Mouse (Mus musculus) layer of hippocampus, postnatal 10 days (tissue): ENCODE data around the gene Lhfp. TPM values are rescaled to one million over a fixed set of nuclear protein-coding genes. Genes with fewer than 3 reads are reported as not detected.
"Not testable (repeated sequence)": the region's sequence is repeated elsewhere in the genome, so short reads cannot be mapped to it uniquely, and the experiment has no call there.

Source experiments
- DNase-seq, 2 experiments: peaks; one replicate each; pipeline ENCODE4 v3.0.0; 2021; ENCODE audit warnings: low spot score in 2 of 2
- total RNA-seq, 2 experiments: library from RNA; stranded (reverse); gene quantifications; 2 replicates each; pipeline ENCODE4 v1.2.3; 2021

Lhfp gene
- total RNA-seq, 2 experiments from 2014 or later, result 21.4 to 23.8 TPM

DNA sequence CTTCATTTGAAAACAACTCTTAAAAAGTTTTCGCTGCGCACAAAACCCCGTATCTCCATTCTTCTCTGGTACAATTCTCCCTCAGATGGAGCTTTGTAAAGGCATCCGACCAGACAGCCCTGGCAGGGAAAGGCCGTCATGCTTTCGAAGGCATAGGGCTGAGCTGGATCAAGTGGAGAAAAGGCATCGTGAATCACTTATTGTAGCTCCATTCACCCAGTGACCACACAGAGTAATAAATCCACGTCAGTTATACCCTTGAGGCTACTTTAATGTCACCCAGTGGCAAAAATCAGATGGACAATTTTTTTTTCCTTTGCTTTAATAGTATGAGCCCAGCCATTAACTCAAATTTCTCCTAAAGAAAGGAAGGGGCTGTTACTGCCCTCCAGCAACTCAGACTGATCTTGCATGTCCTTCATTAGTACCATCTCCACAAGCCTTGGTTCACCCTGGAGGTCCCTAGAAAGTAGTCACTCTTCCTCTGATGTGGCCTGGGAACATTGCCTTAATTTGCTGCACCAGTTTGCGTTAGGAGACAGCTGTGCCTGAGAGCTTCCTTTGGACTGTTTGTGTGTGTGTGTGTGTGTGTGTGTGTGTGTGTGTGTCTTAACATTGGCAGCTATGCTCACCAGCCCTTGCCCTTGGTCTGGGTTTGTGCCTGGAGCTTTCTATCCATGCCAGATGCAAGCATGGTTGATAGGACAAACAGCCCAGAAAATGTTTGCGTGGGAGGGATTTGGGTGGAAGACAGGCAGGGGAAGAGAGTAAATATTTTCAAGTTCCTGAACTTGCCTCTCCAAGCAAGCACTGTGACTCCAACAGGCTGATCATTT is 169.6 kb downstream of the Lhfp start:
- DNase-seq, result peak; percentile 23 to 30

DNA sequence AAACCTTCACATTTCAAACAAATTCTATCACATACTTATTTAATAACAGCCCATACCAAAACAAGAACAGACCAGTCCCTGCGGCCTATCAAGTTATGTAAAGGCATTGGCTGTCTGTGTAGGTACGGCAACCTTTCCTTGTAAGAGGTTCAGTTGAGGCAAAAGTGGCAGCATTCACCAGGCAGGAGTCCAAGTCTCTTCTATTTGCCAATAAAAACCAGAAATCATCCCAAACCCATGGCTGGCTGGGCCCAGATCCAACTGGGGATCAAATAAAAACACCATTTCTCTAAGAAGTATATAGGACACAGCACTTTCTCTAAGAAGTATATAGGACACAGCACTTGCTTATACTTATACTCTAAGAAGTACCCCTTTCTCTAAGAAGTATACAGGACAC is 171.3 kb downstream of the Lhfp start:
- DNase-seq, result no peak

DNA sequence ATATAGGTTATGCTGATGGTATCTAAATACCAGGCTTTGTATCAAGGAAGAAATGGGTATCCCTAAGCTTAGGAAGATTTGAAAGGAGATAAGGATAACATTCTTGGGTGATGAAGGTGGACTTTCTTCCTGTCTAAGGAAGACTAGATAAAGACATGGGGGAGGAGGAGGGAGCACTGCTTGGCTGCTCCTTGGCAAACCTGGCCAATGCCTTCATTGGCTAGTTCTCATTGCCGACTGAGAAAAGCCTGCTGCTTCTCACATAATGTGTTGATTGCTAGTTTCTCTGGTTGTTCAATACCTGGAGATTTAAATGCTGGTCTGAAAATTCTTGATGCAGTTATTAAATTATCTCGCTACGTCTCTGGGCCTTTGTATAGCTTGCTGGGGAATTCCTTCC is 172.0 kb downstream of the Lhfp start:
- DNase-seq, result no peak

DNA sequence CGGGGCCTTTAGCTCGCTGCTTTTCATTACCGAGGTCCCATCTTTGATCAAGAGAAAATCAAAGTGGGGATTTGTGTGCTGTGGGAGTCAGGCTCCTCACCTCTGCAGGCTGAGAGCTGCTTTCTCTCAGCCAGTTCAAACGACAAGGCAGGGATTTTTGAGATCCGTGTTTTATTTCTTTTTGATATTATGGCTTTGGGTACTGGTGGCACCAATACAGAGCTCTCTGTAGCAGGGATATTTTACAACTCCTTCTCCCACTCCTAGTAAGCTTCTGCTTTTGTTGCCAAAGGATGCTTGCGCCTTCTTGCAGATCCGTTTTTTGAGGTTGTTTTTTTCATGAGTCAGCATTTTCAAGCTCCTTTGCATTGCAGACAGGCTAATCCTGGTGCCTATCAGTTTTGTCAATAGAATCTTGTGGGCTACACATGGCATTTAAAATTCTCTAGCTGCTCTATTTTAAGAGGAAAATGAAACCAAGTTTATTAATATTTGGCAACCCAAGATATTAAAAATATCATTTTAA is 172.5 kb downstream of the Lhfp start:
- DNase-seq, result no peak

DNA sequence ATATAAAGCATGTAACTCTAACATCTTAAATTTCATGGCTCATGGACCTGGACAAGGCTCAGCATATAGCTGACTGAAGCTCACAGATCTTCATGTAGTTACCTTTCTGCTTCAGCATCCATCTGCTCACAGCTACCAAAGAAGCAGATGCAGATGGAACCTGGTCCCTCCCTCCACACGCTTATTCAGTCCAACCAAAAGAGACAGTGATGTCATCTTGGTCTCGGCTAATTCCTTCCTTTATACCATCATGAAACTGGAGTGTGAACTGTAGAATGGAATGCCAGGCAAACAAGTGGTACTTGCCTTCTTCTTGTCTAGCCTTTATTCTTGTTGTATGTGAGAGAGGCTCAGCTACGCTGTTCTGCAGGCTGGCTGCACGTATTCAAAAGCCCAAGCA is 173.1 kb downstream of the Lhfp start:
- DNase-seq, result no peak

DNA sequence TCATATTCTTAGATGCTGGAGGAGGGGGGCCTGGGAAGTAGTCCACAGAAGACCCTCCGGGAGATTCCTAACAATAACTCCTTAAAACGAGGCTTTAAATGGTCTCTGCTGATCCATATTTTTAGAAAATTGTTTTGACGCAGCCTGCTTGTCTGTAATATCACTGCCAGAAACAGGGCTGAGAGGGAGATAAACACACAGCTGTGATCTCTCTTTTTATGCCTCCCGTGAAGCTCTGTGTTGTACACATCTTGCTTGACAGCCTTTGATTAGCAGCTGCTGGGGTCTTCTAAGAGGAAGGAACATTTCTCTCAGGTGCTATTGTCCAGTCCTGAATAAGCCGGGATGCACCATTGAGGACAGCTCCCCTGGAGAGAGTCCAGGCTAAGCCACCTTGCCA is 176.4 kb downstream of the Lhfp start:
- DNase-seq, result no peak

DNA sequence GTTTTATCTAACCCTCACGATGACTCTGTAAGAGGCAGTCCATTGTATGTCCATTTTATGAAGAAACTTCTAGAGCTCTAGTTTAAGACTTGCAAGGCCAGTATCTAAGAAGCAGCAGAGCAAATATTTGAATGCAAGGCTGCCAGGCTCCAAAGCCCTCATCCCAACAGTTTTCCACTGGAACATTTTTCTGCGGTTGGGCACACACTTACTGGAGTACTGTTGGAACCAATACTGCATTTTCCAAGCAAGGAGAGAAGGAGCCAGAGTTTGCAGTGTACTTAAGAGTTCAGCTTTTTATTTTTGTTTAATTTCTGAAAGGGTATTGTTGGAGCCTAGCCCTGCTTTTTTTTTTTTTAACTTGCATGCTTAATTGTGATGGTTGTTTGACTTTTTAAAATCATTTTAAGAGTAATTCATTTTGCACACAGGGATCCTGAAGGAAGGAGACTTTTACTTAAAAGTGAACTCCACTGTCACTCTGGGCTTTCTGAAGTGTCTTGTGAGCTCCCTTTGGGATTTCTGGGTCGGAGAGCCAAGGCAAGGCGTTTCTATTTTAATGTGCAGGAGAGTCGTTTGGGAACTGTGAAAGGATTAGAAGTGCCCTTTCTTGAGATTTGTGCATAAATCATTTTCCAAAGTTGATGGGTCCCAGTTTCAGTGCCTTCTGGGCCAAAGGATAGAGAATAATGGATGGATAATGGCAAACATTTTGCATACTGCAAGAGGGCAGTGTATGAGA is 180.4 kb downstream of the Lhfp start:
- no peak for DNase-seq

DNA sequence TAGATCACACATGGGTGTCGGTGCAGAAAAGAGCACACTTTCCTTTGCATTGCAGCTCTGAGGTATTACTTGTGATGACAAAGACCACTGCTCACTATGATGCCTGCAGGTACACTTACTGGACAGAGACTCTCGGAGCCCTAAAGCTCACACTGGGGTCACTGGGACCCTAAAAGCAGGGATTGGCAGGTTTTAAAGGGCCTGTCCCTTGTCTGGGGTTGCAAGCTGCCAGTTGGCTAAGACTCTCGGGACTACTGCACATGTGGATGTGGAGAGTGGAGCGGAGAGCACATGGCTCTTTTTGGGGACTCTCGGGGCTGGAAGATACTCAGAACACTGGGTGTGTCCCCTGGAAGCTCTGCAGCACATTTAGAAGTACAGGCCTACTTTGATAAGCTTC is 182.8 kb downstream of the Lhfp start:
- no peak for DNase-seq

DNA sequence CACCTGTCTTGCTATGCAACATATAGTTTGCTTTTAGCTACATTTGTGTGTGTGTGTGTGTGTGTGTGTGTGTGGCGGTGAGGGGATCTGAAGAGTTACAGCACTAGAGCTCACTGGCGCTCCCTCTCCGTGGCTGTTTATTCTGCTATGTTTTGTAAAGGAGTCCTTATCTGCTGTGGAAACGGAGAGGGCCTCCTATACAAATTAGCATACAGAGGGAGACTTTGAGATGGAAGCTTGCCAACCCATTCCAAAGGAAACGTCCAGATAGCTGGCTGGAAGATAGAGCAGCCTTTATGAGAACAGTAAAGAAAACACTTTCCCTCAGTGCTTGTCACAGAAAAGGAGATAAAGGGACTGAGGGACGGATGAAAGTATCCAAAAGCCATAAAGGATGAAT is 184.4 kb downstream of the Lhfp start:
- no peak for DNase-seq

DNA sequence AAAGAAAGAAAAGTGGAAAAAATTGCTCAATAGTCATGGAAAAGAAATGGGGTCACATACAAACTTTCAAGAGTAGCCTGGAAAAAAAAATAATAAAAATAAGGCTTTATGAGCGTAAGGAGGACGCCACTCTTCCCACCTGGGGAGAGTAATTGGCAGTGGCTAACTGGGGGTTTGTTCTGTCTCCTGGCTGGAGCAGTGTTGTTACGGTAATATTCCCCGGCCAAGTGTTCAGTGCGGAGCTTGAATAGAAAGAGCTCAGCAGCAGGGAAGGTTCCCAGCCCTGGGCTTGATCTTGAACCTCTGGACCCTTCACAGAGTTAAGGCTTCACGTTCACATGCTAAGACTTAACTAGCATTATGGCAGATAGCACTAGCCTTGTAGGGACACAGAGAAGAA is 184.9 kb downstream of the Lhfp start:
- no peak for DNase-seq

DNA sequence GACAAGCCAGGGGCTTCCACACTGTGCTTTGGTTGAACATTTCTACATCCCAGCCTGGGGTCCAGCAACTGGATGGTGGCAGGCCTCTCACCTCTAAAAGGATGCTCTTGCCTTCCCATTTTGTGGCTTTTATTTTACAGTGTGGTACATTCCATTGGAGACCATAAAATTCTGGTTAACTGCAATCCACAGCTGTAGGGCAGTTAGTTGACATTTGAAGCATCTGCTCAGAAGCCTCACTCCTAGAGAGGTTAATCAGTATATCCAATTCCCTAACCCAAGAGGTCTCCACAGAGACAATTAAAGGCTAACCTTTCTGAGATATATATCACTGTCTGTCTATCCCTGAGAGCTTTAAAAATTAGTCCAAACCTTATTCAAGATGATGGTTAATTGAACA is 186.5 kb downstream of the Lhfp start:
- DNase-seq, result no peak

DNA sequence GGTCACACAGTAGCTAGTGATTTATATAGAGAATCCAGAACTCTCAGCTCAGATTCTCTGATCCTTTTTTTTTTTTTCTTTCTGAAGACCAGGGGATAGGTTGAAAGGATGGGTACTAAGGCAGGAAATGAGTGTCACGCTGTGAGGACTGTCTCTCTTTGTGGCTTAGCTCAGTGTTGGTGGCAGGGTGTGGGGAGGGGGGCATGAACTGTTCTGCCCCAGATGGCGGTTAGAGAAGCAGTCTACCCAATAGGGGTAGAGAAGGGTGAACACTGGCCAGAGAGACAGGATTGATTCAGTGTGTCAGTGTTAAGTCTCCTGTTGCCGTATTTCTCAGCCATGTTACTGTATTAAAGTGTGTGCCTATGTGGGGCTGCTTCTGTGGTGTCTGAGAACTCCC is 189.2 kb downstream of the Lhfp start:
- DNase-seq, result no peak

DNA sequence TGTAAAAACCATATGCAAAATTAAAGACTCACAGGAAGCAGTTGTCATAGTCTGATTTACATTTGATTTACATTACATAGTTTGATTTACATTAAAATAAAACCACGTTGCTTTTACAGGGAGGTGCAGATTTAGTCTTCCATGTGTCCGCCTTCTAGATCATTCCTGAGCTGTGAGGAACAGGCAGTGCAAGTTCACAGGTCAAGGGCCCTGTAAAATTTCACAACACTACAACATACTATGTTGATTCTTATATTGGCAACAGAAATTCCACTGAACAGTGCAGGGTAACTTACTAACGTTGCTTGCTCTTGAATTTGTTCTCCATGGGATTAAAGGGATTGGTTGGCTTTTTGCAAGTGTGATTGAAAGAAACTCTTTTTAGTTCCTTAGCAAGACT is 189.8 kb downstream of the Lhfp start:
- DNase-seq, result no peak

DNA sequence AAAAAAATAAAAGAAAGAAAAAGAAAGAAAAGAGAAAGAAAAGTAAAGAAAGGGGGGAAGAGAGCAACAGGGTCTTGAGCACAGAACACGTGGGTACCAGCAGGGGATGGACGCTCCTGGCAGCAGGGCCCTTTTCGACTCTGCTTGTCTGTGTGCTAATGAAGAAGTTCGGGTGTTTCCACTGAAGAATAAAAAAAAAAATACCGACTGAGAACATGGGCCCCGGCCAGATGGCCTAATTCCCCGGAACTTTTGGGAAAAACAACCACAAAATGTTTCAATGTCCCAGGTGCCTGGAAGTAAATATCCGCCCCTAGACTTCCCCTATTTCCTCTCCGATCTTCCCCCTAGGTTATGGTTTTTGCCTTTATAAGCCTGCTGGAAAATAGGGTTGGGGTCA is 191.1 kb downstream of the Lhfp start:
- not testable (repeated sequence) for DNase-seq

DNA sequence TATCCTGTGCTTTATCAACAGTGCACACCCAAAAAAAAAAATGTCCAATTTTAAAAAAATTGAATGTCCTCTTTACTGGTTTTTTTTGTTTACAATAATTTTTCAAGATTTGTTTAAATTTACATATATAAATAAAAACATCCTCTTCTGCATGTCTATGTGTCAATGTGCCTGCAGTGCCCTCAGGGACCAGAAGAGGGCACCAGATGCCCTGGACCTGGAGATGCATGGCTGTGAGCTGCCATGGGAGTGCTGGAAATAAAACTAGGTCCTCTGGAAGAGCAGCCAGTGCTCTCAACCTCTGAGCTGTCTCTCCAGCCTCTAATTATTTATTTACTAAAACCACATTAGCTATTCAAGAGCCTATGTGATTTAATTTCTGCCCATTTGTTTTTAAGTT is 193.4 kb downstream of the Lhfp start:
- DNase-seq, result no peak

DNA sequence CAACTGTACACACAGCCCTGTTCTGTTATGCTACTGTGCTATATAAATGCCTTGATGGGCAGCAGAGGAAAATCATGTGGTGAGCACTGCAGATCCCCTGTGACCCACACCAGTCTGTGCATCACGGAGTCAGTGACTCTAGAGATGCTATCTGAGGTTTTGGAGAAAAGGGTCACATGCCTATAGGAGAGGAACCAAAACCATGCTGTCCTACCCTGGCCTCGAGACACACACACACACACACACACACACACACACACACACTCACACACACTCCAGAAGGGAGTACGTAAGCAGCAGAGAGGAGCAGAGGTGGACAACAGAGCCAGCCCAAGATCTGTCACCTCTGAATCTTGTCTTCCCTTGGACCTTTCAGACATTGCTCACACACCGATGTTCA is 195.1 kb downstream of the Lhfp start:
- no peak for DNase-seq

DNA sequence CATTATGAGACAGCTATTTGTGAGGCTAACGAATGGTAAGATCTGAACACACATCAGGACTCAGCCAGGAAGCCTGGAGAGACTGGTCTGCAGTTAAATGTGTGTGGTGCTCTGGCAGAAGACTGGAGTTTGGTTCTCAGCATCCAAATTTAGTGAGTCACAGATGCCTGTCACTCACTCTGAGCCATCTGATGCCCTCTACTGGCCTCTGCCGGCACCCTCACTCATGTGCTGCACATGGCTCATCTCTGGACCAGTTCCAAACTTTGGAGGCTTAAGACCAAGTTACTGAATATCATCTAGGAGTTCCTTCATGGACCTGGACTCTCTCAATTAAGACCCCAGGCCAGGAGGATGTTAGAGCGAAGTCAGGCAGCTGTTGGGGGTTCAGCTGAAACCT is 198.8 kb downstream of the Lhfp start:
- DNase-seq, result no peak

DNA sequence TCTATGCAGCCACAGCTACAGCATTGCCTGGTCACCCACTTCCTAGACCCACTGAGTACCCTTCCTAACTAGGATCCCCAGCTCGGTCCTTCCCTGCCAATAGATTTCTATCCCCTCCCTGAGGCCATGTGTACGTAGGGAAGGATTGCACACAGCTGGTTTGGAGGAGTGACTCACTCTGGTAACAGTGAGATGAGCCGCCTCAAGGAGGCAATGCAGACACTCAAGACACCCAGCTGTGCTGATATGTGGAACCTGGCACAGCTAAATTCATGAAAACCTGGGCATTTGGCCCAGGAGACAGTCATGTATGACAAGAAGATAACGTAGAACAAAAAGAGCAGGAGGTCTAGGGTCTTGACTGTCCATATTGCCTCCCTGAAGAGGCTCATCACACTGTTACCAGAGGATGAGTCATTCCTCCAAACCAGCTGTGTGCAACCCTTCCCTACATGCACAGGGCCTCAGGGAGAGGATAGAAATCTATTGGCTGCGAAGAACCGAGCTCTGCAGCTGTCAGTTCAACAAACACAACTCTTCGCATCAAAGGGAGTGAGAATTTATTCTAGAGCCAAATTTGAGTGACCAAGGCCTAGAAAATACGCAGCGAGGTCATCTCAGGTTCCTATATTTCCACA is 204.4 kb downstream of the Lhfp start:
- no peak for DNase-seq

DNA sequence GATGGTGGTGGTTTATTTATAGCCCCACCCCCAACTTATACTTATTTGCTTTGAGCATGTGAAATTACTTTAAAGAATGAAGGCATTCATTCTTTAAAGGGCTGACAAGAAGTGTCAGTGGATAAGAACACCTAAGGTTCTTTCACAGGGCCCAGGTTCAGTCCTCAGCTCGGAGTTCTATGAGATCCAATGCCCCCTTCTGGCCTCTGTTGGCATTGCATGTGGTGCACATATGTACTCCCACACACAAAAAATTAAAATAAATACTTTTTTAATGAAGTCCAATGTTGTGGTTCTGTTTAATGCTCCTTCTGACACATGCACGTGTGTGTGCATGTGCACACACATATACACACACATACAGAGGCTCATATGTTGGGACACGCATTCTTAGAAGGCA is 205.8 kb downstream of the Lhfp start:
- DNase-seq, result peak; percentile 55 to 56

DNA sequence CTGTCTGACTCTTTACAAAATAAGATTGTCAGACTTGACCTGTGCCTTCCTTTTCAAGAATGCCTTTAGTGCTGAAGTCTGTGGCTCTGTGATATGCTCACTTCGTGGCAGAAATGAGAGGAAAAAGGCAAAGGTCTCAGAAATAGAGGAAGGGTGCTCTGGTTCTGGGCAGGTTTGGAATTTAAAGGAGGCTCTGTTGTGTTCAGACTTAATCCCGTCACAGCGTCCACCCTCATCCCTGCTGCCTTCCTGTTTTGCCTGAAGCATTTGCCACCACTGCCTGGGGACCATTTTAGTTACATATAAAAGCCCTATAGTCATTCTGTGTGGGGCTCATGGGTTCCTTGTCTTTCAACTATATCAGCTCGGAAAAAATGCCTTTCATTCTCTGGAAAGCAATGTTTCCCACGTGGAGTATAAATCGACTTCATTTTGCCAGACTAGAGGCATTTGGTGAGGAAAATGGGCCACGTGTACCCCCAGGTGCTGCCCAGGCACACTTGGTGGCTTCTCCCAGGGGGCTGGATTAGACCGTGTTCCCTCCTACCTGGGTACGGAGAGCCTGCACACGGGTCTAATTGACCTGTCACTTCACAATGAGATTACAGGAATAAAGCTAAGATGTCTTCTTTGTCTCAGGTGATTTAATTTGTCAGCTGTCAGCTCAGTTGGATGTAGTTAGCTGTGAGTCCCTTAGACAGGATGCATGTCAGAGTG is 207.0 kb downstream of the Lhfp start:
- no peak for DNase-seq

DNA sequence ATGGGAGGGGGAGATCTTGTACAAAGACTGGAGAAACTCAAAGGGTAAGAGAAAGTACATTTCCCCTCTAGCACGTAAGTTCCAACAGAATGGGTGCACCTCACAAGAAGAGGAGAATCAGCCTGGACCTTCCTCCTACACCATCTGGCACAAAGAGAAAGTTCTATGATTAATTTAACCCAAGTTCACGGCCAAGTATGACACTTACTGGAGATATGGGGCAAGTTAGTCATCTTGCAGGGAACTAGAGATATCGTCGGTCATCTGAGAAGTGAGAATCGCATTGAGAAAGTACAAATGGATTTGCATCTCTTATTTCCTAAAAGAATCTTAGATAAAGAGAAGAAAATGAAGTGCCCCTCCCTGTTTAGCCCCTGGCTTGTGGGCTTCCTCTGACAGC is 211.2 kb downstream of the Lhfp start:
- DNase-seq, result no peak
